11 mouse cellular contexts compared by ENCODE assay signal in genomic region chr7:30327140-30327539, GRCm38 (mm10). TPM values are rescaled to one million over a fixed set of nuclear protein-coding genes. Genes with fewer than 3 reads are reported as not detected.
DNase-seq lines count a peak whose midpoint lies in the region; ATAC-seq and TF ChIP-seq lines count a peak whose summit lies in the region.
"Had no signal": no experiment of that assay in that cellular context is flagged by ENCODE, and none has a peak within 500 bp of the region (broad histone marks: within the 10 kb centered on the region; RNA-seq: fewer than 3 reads in every experiment).

No protein-coding gene starts in this region.

- H3K4me1 ChIP-seq in heart, embryonic 12.5 days (replicated peaks), result peaks cover 19% of the 10 kb centered on the region
- no peaks in the 10 kb centered on the region for H3K4me1 ChIP-seq in midbrain, postnatal 0 days (ENCODE audit: insufficient read depth, low read length)
- peaks cover 9% of the 10 kb centered on the region for H3K4me1 ChIP-seq in midbrain, embryonic 16.5 days (ENCODE audit: control insufficient read depth, insufficient read depth, low read length)

- peak overlapping the region; percentile 75 for H3K27ac ChIP-seq in heart, embryonic 12.5 days (ENCODE audit: poor library complexity, severe bottlenecking)
- H3K27ac ChIP-seq in midbrain, postnatal 0 days (ENCODE audit: low read depth, low read length), result no peak overlapping the region
- no peak overlapping the region for H3K27ac ChIP-seq in midbrain, embryonic 16.5 days (ENCODE audit: low read length)
- H3K27ac ChIP-seq: embryonic facial prominence, embryonic 15.5 days had no signal

- WGBS in heart, embryonic 12.5 days, result 49% methylated on average over 15 of the region's 15 CpGs
- 59% methylated on average over 15 of the region's 15 CpGs for WGBS in midbrain, postnatal 0 days
- 57% methylated on average over 15 of the region's 15 CpGs for WGBS in midbrain, embryonic 16.5 days

- no peak for TF ChIP-seq CTCF in midbrain, postnatal 0 days (IDR thresholded peaks at IDR 0.05)

- H3K27me3 ChIP-seq in heart, embryonic 12.5 days (replicated peaks), result no peaks in the 10 kb centered on the region; the same call in 1 of the 2 replicates
- H3K27me3 ChIP-seq in midbrain, postnatal 0 days (ENCODE audit: insufficient read depth, low read length), result no peaks in the 10 kb centered on the region
- no peaks in the 10 kb centered on the region for H3K27me3 ChIP-seq in midbrain, embryonic 16.5 days (ENCODE audit: control insufficient read depth, insufficient read depth, low read depth, low read length)

- H3K9me3 ChIP-seq in heart, embryonic 12.5 days (replicated peaks), result peaks cover 8% of the 10 kb centered on the region; the same call in 1 of the 2 replicates
- H3K9me3 ChIP-seq in midbrain, postnatal 0 days (ENCODE audit: low read length), result no peaks in the 10 kb centered on the region
- no peaks in the 10 kb centered on the region; the same call in 1 of the 2 replicates for H3K9me3 ChIP-seq in midbrain, embryonic 16.5 days (replicated peaks; ENCODE audit: control insufficient read depth, low read length, poor library complexity, severe bottlenecking)

- DNase-seq in heart, postnatal 25 days (ENCODE audit: low spot score), result no peak
- DNase-seq in midbrain, postnatal 0 days (ENCODE audit: low spot score), result peak; percentile 77
- peak; percentile 34 for DNase-seq in naive thymus-derived CD4-positive, alpha-beta T cell, adult 2 months (ENCODE audit: low read depth)
- DNase-seq in thymus, postnatal 25 days, result no peak
- no peak for DNase-seq in left cerebral cortex, adult 8-10 months (ENCODE audit: low spot score in 2 of 2)
- DNase-seq: adrenal gland, postnatal 10 days had no signal

- H3K9ac ChIP-seq in heart, embryonic 12.5 days, result no peak overlapping the region
- H3K9ac ChIP-seq in midbrain, postnatal 0 days (replicated peaks; ENCODE audit: low read length, poor library complexity, severe bottlenecking), result no peak overlapping the region
- no peak overlapping the region for H3K9ac ChIP-seq in midbrain, embryonic 16.5 days (ENCODE audit: low read depth, low read length)
- H3K9ac ChIP-seq: embryonic facial prominence, embryonic 15.5 days had no signal

- no peak for ATAC-seq in heart, embryonic 12.5 days (ENCODE audit: insufficient number of reproducible peaks, low FRiP score)
- no peak for ATAC-seq in midbrain, postnatal 0 days (ENCODE audit: low FRiP score)
- ATAC-seq in midbrain, embryonic 16.5 days, result no peak
- ATAC-seq in inflammation-experienced regulatory T-cells, adult 6 months, result peak; percentile 26

- intact Hi-C loops in heart, postnatal 25 days (cut with DNase I), result no loop called here

- no peak overlapping the region for H3K4me2 ChIP-seq in heart, embryonic 12.5 days
- no peak overlapping the region for H3K4me2 ChIP-seq in midbrain, postnatal 0 days (ENCODE audit: low read depth, low read length, poor library complexity, severe bottlenecking)
- H3K4me2 ChIP-seq in midbrain, embryonic 16.5 days (ENCODE audit: low read length), result no peak overlapping the region
- H3K4me2 ChIP-seq: embryonic facial prominence, embryonic 15.5 days had no signal

- no peaks in the 10 kb centered on the region for H3K36me3 ChIP-seq in heart, embryonic 12.5 days
- H3K36me3 ChIP-seq in midbrain, postnatal 0 days (ENCODE audit: insufficient read depth, low read length), result no peaks in the 10 kb centered on the region
- no peaks in the 10 kb centered on the region for H3K36me3 ChIP-seq in midbrain, embryonic 16.5 days (ENCODE audit: control insufficient read depth, insufficient read depth, low read length)
- H3K36me3 ChIP-seq: embryonic facial prominence, embryonic 15.5 days had no signal

- H3K4me3 ChIP-seq in heart, embryonic 12.5 days, result no peak overlapping the region
- H3K4me3 ChIP-seq in midbrain, postnatal 0 days (ENCODE audit: low read depth, low read length), result no peak overlapping the region
- H3K4me3 ChIP-seq in midbrain, embryonic 16.5 days (ENCODE audit: low read depth, low read length), result no peak overlapping the region
- H3K4me3 ChIP-seq: embryonic facial prominence, embryonic 15.5 days; myocyte had no signal

RNA-seq across cellular contexts. Expression of gene Sdhaf1, which starts 3.4 kb away (rescaled TPM):
- 16.7 and 17.0 TPM in 2 replicates for polyA plus RNA-seq in heart, embryonic 12.5 days (2016; fragmentation: Nextera tagmentation; extraction: Ambion mirVana)
- 10 to 100 TPM; 12.1 to 12.3 TPM for total RNA-seq in heart, postnatal 25 days (2021)
- 11.5 and 14.7 TPM in 2 replicates for total RNA-seq in midbrain, postnatal 0 days (2014; rRNA removed)
- polyA plus RNA-seq in midbrain, postnatal 0 days (2015; fragmentation: Nextera tagmentation; extraction: Ambion mirVana), result 16.5 and 16.8 TPM in 2 replicates
- polyA plus RNA-seq in midbrain, embryonic 16.5 days (2015; fragmentation: Nextera tagmentation; extraction: Ambion mirVana), result 15.2 and 16.9 TPM in 2 replicates
- 1 to 10 TPM; 2.0 to 6.1 (median 3.9) TPM for polyA plus RNA-seq in inflammation-experienced regulatory T-cells, adult 6 months (2017; shearing (Covaris generic))
- total RNA-seq in left cerebral cortex, adult 8-10 months (2022), result 10 to 100 TPM in 1 of 4 experiments, 1 to 10 TPM in 3; 8.3 to 10.0 (median 9.0) TPM

RNA-seq across cellular contexts. Expression of gene E130208F15Rik, which starts 5.6 kb away (rescaled TPM):
- 1.7 and 2.9 TPM in 2 replicates for polyA plus RNA-seq in heart, embryonic 12.5 days (2016; fragmentation: Nextera tagmentation; extraction: Ambion mirVana)
- under 1 TPM; 0.45 to 0.99 TPM for total RNA-seq in heart, postnatal 25 days (2021)
- total RNA-seq in midbrain, postnatal 0 days (2014; rRNA removed), result 0.05 and 0.19 TPM in 2 replicates
- not detected in 2 replicates for polyA plus RNA-seq in midbrain, postnatal 0 days (2015; fragmentation: Nextera tagmentation; extraction: Ambion mirVana)
- polyA plus RNA-seq in midbrain, embryonic 16.5 days (2015; fragmentation: Nextera tagmentation; extraction: Ambion mirVana), result not detected in 2 replicates
- not detected for polyA plus RNA-seq in inflammation-experienced regulatory T-cells, adult 6 months (2017; shearing (Covaris generic))
- total RNA-seq in left cerebral cortex, adult 8-10 months (2022), result under 1 TPM in 3 of 4 experiments, not detected in 1; 0.34 to 0.87 (median 0.48) TPM

RNA-seq across cellular contexts. Expression of gene Syne4, which starts 12.5 kb away (rescaled TPM):
- polyA plus RNA-seq in heart, embryonic 12.5 days (2016; fragmentation: Nextera tagmentation; extraction: Ambion mirVana), result 18.4 and 19.5 TPM in 2 replicates
- total RNA-seq in heart, postnatal 25 days (2021), result 1 to 10 TPM in 1 of 2 experiments, under 1 TPM in 1; 0.65 to 1.3 TPM
- 7.3 and 14.1 TPM in 2 replicates for total RNA-seq in midbrain, postnatal 0 days (2014; rRNA removed)
- polyA plus RNA-seq in midbrain, postnatal 0 days (2015; fragmentation: Nextera tagmentation; extraction: Ambion mirVana), result 11.7 and 13.6 TPM in 2 replicates
- 13.4 and 16.0 TPM in 2 replicates for polyA plus RNA-seq in midbrain, embryonic 16.5 days (2015; fragmentation: Nextera tagmentation; extraction: Ambion mirVana)
- 10 to 100 TPM in 1 of 3 experiments, 1 to 10 TPM in 2; 4.3 to 14.7 (median 6.4) TPM for polyA plus RNA-seq in inflammation-experienced regulatory T-cells, adult 6 months (2017; shearing (Covaris generic))
- 10 to 100 TPM in 1 of 4 experiments, 1 to 10 TPM in 3; 7.4 to 10.5 (median 8.8) TPM for total RNA-seq in left cerebral cortex, adult 8-10 months (2022)

RNA-seq across cellular contexts. Expression of gene Alkbh6, which starts 18.6 kb away (rescaled TPM):
- 56.8 and 59.0 TPM in 2 replicates for polyA plus RNA-seq in heart, embryonic 12.5 days (2016; fragmentation: Nextera tagmentation; extraction: Ambion mirVana)
- total RNA-seq in heart, postnatal 25 days (2021), result 10 to 100 TPM; 23.1 to 24.6 TPM
- total RNA-seq in midbrain, postnatal 0 days (2014; rRNA removed), result 76.1 and 121 TPM in 2 replicates
- 129 and 140 TPM in 2 replicates for polyA plus RNA-seq in midbrain, postnatal 0 days (2015; fragmentation: Nextera tagmentation; extraction: Ambion mirVana)
- 120 and 127 TPM in 2 replicates for polyA plus RNA-seq in midbrain, embryonic 16.5 days (2015; fragmentation: Nextera tagmentation; extraction: Ambion mirVana)
- polyA plus RNA-seq in inflammation-experienced regulatory T-cells, adult 6 months (2017; shearing (Covaris generic)), result 100 to 1,000 TPM in 2 of 3 experiments, 10 to 100 TPM in 1; 69.8 to 178 (median 155) TPM
- 10 to 100 TPM; 60.6 to 74.5 (median 62.8) TPM for total RNA-seq in left cerebral cortex, adult 8-10 months (2022)

RNA-seq across cellular contexts. Expression of gene Lrfn3, which starts 35.4 kb away (rescaled TPM):
- polyA plus RNA-seq in heart, embryonic 12.5 days (2016; fragmentation: Nextera tagmentation; extraction: Ambion mirVana), result 2.3 and 2.8 TPM in 2 replicates
- total RNA-seq in heart, postnatal 25 days (2021), result 1 to 10 TPM in 1 of 2 experiments, under 1 TPM in 1; 0.95 to 1.3 TPM
- 44.8 and 47.5 TPM in 2 replicates for total RNA-seq in midbrain, postnatal 0 days (2014; rRNA removed)
- polyA plus RNA-seq in midbrain, postnatal 0 days (2015; fragmentation: Nextera tagmentation; extraction: Ambion mirVana), result 22.1 and 24.8 TPM in 2 replicates
- 15.2 and 15.7 TPM in 2 replicates for polyA plus RNA-seq in midbrain, embryonic 16.5 days (2015; fragmentation: Nextera tagmentation; extraction: Ambion mirVana)
- polyA plus RNA-seq in inflammation-experienced regulatory T-cells, adult 6 months (2017; shearing (Covaris generic)), result not detected
- total RNA-seq in left cerebral cortex, adult 8-10 months (2022), result 10 to 100 TPM; 29.0 to 31.8 (median 31.0) TPM

Comparison
In these comparisons a context has a peak if more than half of its experiments do, and no peak if none do; other contexts are left out.
1. DNase-seq: peak in midbrain, postnatal 0 days (single experiment) and naive thymus-derived CD4-positive, alpha-beta T cell, adult 2 months (single experiment); none in heart, postnatal 25 days (single experiment), thymus, postnatal 25 days (single experiment) and left cerebral cortex, adult 8-10 months (0 of 2).